Mouse (Mus musculus): ENCODE results near the gene Plxdc2.

The Plxdc2 gene

DNA sequence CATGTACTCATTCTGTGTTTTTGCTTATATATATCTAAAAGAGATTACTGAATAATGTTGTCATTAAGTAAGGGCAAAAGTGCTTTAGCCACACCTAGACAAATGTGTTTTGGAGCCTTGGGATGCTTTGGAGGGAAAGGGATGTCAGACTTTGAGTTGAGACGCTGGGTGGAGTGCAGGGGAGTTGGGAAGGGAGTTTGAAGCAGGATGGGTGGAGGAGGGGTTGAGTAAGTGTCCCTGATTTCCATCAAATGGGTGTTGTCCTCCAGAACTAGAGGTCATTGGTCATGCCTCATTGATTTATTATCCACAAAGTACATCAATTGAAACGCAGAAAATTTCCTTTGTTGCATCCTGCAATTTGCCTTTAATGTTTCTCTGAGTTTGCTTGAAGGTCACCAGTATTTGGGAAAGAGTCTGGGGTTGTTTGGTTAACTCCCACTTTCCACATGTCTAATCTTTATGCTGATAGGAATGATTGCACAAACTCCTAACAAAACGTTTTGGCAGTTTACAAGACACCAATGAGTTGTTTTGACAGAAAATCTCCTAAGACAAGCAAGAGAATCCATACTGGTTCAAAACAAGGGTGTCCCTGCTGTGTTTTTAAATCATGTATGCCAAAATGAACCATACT is 58.4 kb downstream of the Plxdc2 start:
- DNase-seq (ENCODE audit: low spot score): no peak

GRCm38 (mm10) chr2:16439030-16439429 is 82.9 kb downstream of the Plxdc2 start:
- DNase-seq (ENCODE audit: low spot score): no peak

GRCm38 (mm10) chr2:16442643-16443042 is 86.5 kb downstream of the Plxdc2 start:
- no peak for DNase-seq (ENCODE audit: low spot score)

GRCm38 (mm10) chr2:16447936-16448335 is 91.8 kb downstream of the Plxdc2 start:
- no peak for DNase-seq (ENCODE audit: low spot score)

- peak; percentile 7 for DNase-seq (ENCODE audit: low spot score)
Measured at GRCm38 (mm10) chr2:16450838-16451665, 94.9 kb downstream of the Plxdc2 start.

DNA sequence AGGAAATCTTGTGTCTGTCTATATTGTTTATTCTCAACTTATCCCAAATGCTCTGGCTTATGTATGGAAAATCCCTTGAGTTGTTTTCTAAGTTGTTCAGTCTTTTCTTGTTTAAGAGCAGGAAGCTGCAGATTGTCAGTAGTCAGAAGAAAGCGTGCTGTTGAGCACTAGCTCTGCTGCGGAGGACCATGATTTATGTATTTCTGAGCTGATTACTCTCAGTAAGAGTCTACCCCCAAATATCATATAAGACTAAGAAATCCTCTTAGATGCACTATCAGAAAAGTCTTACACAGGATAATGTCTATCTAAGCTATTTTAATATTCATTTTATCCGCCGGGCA is 95.5 kb downstream of the Plxdc2 start:
- DNase-seq (ENCODE audit: low spot score): no peak

GRCm38 (mm10) chr2:16452080-16452479 is 96.0 kb downstream of the Plxdc2 start:
- DNase-seq (ENCODE audit: low spot score): no peak

DNA sequence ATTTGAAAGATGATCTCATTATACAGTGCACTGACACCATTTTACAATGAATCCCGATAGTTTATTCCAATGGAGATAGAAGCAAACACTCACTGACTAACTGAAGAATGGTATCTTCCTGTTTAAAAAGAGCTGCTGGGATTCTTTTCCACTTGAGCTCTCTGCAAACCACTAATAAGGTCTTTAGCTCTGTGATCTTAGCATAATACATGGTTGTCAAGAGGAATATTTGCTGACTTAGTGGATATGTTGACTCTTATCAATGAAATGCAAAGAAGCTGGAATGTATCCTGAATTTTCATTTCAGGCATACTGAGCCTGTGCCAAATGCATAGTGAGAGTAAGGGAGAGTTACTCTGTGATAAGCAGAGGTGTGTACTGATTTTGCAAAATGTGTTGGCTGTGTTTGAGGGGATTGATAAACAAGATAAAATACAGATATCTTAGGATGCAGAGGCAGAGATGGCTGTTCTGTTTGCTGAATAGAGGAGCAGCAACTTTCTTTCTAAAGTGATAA is 100.2 kb downstream of the Plxdc2 start:
- no peak for DNase-seq (ENCODE audit: low spot score)

- DNase-seq (ENCODE audit: low spot score): peak; percentile 7
Measured at GRCm38 (mm10) chr2:16459490-16459889, 103.4 kb downstream of the Plxdc2 start.

- DNase-seq (ENCODE audit: low spot score): no peak
Measured at GRCm38 (mm10) chr2:16470099-16470498, 114.0 kb downstream of the Plxdc2 start.

- no peak for DNase-seq (ENCODE audit: low spot score)
Measured at GRCm38 (mm10) chr2:16483943-16484342, 127.8 kb downstream of the Plxdc2 start.

DNA sequence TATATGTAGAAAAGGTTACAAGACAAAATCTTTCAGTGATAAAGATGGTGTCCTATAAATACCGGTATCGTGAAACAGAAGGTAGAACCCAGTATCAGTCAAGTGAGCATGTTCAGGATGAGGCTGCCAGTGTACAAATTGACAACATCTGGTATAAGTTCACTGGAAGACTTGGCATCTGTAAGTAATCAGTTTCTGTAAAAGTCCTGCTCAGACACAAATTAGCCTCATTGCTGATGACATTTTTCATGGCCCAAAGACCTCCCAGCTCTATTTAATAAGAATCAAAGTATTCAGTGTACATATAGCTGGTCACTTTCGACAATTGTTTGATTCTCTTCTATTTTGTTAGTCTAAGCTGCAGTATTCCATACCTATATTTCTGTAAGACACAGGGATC is 129.9 kb downstream of the Plxdc2 start:
- DNase-seq (ENCODE audit: low spot score): no peak

DNA sequence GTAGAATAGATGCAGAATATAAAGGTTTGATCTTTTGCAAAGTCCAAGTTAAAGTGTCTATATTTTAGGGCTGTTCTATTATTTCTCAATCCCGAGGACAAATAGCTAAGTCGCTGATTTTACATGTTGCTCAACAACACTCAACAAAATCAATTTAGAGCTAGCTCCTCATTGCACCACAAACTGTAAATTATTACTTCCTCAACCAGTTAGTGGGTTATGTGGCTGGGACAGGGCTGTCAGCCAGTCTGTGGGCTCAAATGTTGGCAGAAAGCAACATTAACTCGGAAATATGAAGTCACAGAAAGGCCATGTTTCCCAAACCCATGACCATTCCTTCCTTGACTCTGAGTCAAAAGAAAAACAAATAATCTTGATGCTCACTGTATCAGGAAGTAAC is 135.1 kb downstream of the Plxdc2 start:
- DNase-seq (ENCODE audit: low spot score): no peak

GRCm38 (mm10) chr2:16502843-16503242 is 146.7 kb downstream of the Plxdc2 start:
- DNase-seq (ENCODE audit: low spot score): no peak

DNA sequence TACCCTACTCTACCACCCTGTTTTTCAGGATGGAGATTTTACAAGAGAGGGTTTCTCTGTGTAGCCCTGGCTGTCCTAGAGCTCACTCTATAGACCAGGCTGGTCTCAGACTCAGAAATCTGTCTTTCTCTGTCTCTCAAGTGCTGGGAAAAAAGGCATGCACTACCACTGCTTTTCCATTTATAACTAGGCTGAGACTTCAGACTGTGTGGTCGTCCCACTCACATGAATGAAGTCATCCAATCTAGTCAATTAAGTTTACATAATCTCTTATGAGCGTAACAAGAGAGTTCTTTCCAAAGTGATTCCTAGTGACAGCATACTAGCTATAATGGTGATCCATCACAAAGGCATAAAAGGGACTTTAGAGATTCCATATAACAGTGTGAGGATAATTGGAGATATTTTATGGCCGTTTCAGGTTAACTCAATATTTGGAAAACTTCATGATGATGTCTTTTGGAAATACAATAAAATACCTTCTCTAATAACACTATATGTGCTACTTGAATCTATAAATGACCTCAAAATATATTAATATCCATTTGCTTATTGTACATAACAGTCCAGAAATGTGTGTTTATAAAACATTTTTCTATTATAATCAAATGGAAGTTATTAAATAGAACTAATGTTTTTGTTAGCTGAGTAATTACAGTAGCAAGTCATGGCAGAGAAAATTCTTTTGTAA is 151.6 kb downstream of the Plxdc2 start:
- DNase-seq (ENCODE audit: low spot score): no peak

DNA sequence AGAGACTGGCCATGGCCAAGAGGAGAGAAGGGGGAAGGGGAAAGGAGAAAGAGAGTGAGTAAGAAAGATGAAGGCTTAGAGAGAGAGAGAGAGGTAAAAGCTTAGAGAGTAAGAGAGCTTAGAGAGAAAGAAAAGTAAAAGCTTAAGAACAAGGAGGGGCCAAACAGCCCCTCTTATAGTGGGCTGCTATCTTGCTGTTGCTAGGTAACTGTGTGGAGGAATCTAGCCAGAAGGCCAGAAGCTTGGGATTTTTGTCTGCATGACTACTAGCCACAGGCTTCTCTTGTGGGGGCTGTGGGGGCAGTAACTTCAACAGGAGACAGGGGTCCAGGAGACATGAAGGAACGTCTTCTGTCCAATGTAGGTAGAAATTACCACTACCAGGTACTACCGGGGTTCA is 162.0 kb downstream of the Plxdc2 start:
- DNase-seq (ENCODE audit: low spot score): no peak

GRCm38 (mm10) chr2:16523427-16523826 is 167.3 kb downstream of the Plxdc2 start:
- DNase-seq (ENCODE audit: low spot score): no peak

DNA sequence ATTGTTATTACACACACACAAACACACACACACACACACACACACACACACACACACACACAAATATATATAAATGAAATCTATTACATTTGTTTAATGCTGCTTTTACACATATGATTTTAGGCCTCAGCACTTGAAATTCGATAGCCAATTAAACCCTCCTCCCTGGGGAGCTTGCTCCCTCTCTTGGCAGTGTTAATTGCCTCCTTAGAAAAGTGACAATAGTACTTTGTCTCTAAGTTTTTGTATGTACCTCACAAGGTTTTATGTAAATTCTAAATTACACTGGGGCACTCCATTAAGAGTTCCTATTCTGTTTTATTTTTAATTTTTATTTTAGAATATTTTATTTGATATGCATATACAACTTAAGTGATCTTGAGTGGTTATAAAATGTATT is 176.1 kb downstream of the Plxdc2 start:
- no peak for DNase-seq (ENCODE audit: low spot score)

- DNase-seq (ENCODE audit: low spot score): no peak
Measured at GRCm38 (mm10) chr2:16534566-16534965, 178.5 kb downstream of the Plxdc2 start.

- DNase-seq (ENCODE audit: low spot score): no peak
Measured at GRCm38 (mm10) chr2:16541226-16541625, 185.1 kb downstream of the Plxdc2 start.

DNA sequence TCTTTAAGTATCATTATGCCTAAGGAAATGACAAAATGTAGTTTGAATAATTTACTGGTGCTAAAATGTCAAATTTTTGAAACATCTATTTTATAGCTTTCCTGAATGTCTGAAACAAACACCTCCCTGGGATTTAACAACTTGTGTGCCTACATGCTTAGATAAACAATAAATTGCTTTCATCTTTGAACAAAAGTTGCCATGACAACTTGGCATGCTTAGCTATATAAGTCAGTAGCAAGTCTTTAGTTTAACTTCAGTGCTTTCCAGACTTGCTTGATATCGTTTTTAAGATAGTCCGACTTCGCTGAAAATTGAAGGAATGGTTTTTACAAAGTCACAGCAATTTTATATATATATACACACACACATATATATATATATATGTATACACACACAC is 189.1 kb downstream of the Plxdc2 start:
- DNase-seq (ENCODE audit: low spot score): no peak

GRCm38 (mm10) chr2:16559287-16559686 is 203.2 kb downstream of the Plxdc2 start:
- DNase-seq (ENCODE audit: low spot score): no peak

GRCm38 (mm10) chr2:16568263-16568662 is 212.2 kb downstream of the Plxdc2 start:
- no peak for DNase-seq (ENCODE audit: low spot score)
